Comparison of ENCODE assay signal across 22 mouse cellular contexts in the genomic region with DNA sequence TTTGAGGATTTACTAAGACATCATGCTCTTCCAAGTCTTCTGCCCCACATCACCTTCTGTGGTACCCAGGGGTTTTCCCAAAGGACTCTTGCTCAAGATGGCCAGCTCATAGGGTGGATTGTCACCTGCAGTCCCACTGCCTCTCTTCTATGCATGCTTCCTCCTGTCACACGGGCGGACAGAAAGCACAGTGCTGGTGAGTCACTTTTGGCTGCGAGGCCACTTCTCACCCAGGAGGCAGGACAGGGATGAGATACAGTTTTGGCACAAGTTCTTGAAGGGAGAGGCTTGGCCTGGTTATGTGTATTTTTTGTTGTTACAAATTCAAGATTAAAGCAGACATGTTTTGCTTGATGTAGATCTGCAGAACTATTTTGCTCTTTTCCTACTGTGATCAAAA. TPM values are rescaled to one million over a fixed set of nuclear protein-coding genes. Genes with fewer than 3 reads are reported as not detected.
DNase-seq lines count a peak whose midpoint lies in the region; ATAC-seq lines count a peak whose summit lies in the region.
"Had no signal": no experiment of that assay in that cellular context is flagged by ENCODE, and none has a peak within 500 bp of the region (broad histone marks: within the 10 kb centered on the region; RNA-seq: fewer than 3 reads in every experiment).

No protein-coding gene starts in this region.

- peak; percentile 16 to 20 for DNase-seq in cerebellum, postnatal 36 days
- DNase-seq in cerebellum, postnatal 10 days: no peak
- DNase-seq in heart, adult 9 months (ENCODE audit: low spot score in 2 of 2): peak; percentile 28 to 32
- DNase-seq in gastrocnemius, postnatal 25 days: peak; percentile 31
- DNase-seq in liver: no peak
- DNase-seq: kidney, adult 2 months; kidney, postnatal 14 days; left cerebral cortex, postnatal 4 days; lung, embryonic 14.5 days; lung, postnatal 4 days; right cerebral cortex, postnatal 14 days; thymus, postnatal 4 days had no signal

- no peak overlapping the region for H3K9ac ChIP-seq in heart, embryonic 11.5 days (ENCODE audit: low read depth, low read length)
- H3K9ac ChIP-seq in liver, embryonic 12.5 days: no peak overlapping the region
- H3K9ac ChIP-seq: lung, embryonic 14.5 days; neural tube, embryonic 12.5 days had no signal

- no peaks in the 10 kb centered on the region for H3K36me3 ChIP-seq in heart, embryonic 11.5 days (ENCODE audit: control insufficient read depth, insufficient read depth, low read length)
- H3K36me3 ChIP-seq in liver, embryonic 12.5 days: no peaks in the 10 kb centered on the region
- H3K36me3 ChIP-seq: G1E; hindbrain, embryonic 10.5 days; neural tube, embryonic 12.5 days had no signal

- WGBS in heart, embryonic 11.5 days (ENCODE audit: insufficient replicate concordance): 68% methylated on average over 3 of the region's 3 CpGs
- 68% methylated on average over 3 of the region's 3 CpGs for WGBS in liver, embryonic 12.5 days (ENCODE audit: insufficient replicate concordance)

- no peaks in the 10 kb centered on the region for H3K27me3 ChIP-seq in heart, embryonic 11.5 days (ENCODE audit: control insufficient read depth, insufficient read depth, low read length)
- H3K27me3 ChIP-seq in liver, embryonic 12.5 days (replicated peaks): no peaks in the 10 kb centered on the region
- H3K27me3 ChIP-seq: neural tube, embryonic 12.5 days had no signal

- no peak for ATAC-seq in heart, embryonic 11.5 days (replicated peaks; ENCODE audit: insufficient number of reproducible peaks, low FRiP score, low TSS enrichment)
- no peak for ATAC-seq in liver, embryonic 12.5 days
- ATAC-seq: forebrain, embryonic 16.5 days had no signal

- H3K27ac ChIP-seq in heart, embryonic 11.5 days (ENCODE audit: low read depth, low read length): no peak overlapping the region
- H3K27ac ChIP-seq in liver, embryonic 12.5 days: no peak overlapping the region
- H3K27ac ChIP-seq: hindbrain, embryonic 10.5 days; neural tube, embryonic 12.5 days had no signal

- H3K9me3 ChIP-seq in heart, embryonic 11.5 days (replicated peaks; ENCODE audit: control insufficient read depth, low read length): no peaks in the 10 kb centered on the region
- no peaks in the 10 kb centered on the region for H3K9me3 ChIP-seq in liver, embryonic 12.5 days (replicated peaks)
- H3K9me3 ChIP-seq: G1E; hindbrain, embryonic 10.5 days; neural tube, embryonic 12.5 days had no signal

- no peaks in the 10 kb centered on the region for H3K4me1 ChIP-seq in heart, embryonic 11.5 days (ENCODE audit: control insufficient read depth, insufficient read depth, low read length)
- no peaks in the 10 kb centered on the region for H3K4me1 ChIP-seq in liver, embryonic 12.5 days
- H3K4me1 ChIP-seq: hindbrain, embryonic 10.5 days; neural tube, embryonic 12.5 days had no signal

- H3K4me3 ChIP-seq in heart, embryonic 11.5 days (ENCODE audit: low read depth, low read length): no peak overlapping the region
- H3K4me3 ChIP-seq in liver, embryonic 12.5 days: no peak overlapping the region
- H3K4me3 ChIP-seq: erythroblast, embryonic 14.5 days; hindbrain, embryonic 10.5 days; neural tube, embryonic 12.5 days had no signal

- H3K4me2 ChIP-seq in heart, embryonic 11.5 days: no peak overlapping the region
- H3K4me2 ChIP-seq in liver, embryonic 12.5 days: no peak overlapping the region
- H3K4me2 ChIP-seq: liver, embryonic 11.5 days; lung, embryonic 14.5 days; midbrain, embryonic 11.5 days; neural tube, embryonic 12.5 days had no signal

RNA-seq across cellular contexts. Expression of gene Edn1, which starts 15.4 kb away (rescaled TPM):
- polyA plus RNA-seq in heart, embryonic 11.5 days (2014; fragmentation: Nextera tagmentation; extraction: Ambion mirVana): 10.3 and 11.7 TPM in 2 replicates
- 1 to 10 TPM; 1.5 to 2.4 TPM for total RNA-seq in gastrocnemius, postnatal 25 days (2021)
- polyA plus RNA-seq in liver, embryonic 12.5 days (2016; fragmentation: Nextera tagmentation; extraction: Ambion mirVana): 0.67 and 0.84 TPM in 2 replicates
- total RNA-seq: monocyte, adult 5-6 weeks had no signal
- polyA plus RNA-seq: erythroblast, embryonic 14.5 days; G1E had no signal

Comparison
In these comparisons a context has a peak if more than half of its experiments do, and no peak if none do; other contexts are left out.
1. DNase-seq: peak in cerebellum, postnatal 36 days (2 of 2), heart, adult 9 months (2 of 2) and gastrocnemius, postnatal 25 days (single experiment); none in cerebellum, postnatal 10 days (0 of 2) and liver (single experiment).